In the genomic region with DNA sequence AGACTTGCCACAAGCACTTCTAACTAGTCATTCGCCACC, we compare ENCODE assay signal across 9 mouse cellular contexts. TPM values are rescaled to one million over a fixed set of nuclear protein-coding genes. Genes with fewer than 3 reads are reported as not detected.
A peak's percentile ranks its signal among the peaks of the same experiment; 100 is the strongest.
DNase-seq lines count a peak whose midpoint lies in the region; ATAC-seq and TF ChIP-seq lines count a peak whose summit lies in the region.
"Had no signal": no experiment of that assay in that cellular context is flagged by ENCODE, and none has a peak within 500 bp of the region (broad histone marks: within the 10 kb centered on the region; RNA-seq: fewer than 3 reads in every experiment).

A gene (minus strand): TSS at position 30 of the 39 bp plus-strand sequence.

- 0% methylated on average over 1 of the region's 1 CpGs for WGBS in kidney, embryonic 16.5 days
- 0% methylated on average over 1 of the region's 1 CpGs for WGBS in embryonic facial prominence, embryonic 13.5 days
- 0% methylated on average over 1 of the region's 1 CpGs for WGBS in hindbrain, postnatal 0 days
- WGBS in midbrain, embryonic 15.5 days = no CpG with 5 or more reads among the region's 1 CpGs

- peak within 1 kb of the TSS; percentile 20 for H3K4me3 ChIP-seq in kidney, embryonic 16.5 days (ENCODE audit: low read length)
- peak within 1 kb of the TSS; percentile 26 for H3K4me3 ChIP-seq in embryonic facial prominence, embryonic 13.5 days
- peak within 1 kb of the TSS; percentile 69 for H3K4me3 ChIP-seq in hindbrain, postnatal 0 days (ENCODE audit: low read length)
- H3K4me3 ChIP-seq in midbrain, embryonic 15.5 days = peak within 1 kb of the TSS; percentile 57

- no peak for ATAC-seq in kidney, embryonic 16.5 days (ENCODE audit: low FRiP score, low TSS enrichment)
- ATAC-seq in embryonic facial prominence, embryonic 13.5 days (ENCODE audit: insufficient number of reproducible peaks, insufficient read depth, low FRiP score, low TSS enrichment, low read depth) = no peak
- no peak for ATAC-seq in hindbrain, postnatal 0 days
- ATAC-seq in midbrain, embryonic 15.5 days (replicated peaks) = no peak

- H3K4me2 ChIP-seq in kidney, embryonic 16.5 days (replicated peaks; ENCODE audit: low read depth, low read length) = peak within 1 kb of the TSS; percentile 45
- peak within 1 kb of the TSS; percentile 57 for H3K4me2 ChIP-seq in embryonic facial prominence, embryonic 13.5 days
- peak within 1 kb of the TSS; percentile 56 for H3K4me2 ChIP-seq in hindbrain, postnatal 0 days (ENCODE audit: low read depth, low read length)
- peak within 1 kb of the TSS; percentile 64 for H3K4me2 ChIP-seq in midbrain, embryonic 15.5 days

- H3K27me3 ChIP-seq in kidney, embryonic 16.5 days (ENCODE audit: insufficient read depth, low read length) = no peaks in the 10 kb centered on the region
- 0 out of 2 replicates have a peak, but pooled peaks cover 4% of the 10 kb centered on the region for H3K27me3 ChIP-seq in embryonic facial prominence, embryonic 13.5 days
- no peaks in the 10 kb centered on the region for H3K27me3 ChIP-seq in hindbrain, postnatal 0 days (ENCODE audit: insufficient read depth, low read length)
- no peaks in the 10 kb centered on the region for H3K27me3 ChIP-seq in midbrain, embryonic 15.5 days (replicated peaks)

- H3K9me3 ChIP-seq in kidney, embryonic 16.5 days (ENCODE audit: low read length) = peaks cover 9% of the 10 kb centered on the region
- no peaks in the 10 kb centered on the region; the same call in 1 of the 2 replicates for H3K9me3 ChIP-seq in embryonic facial prominence, embryonic 13.5 days
- peaks cover 6% of the 10 kb centered on the region; the same call in 1 of the 2 replicates for H3K9me3 ChIP-seq in hindbrain, postnatal 0 days (ENCODE audit: low read length)
- peaks cover 8% of the 10 kb centered on the region; the same call in 1 of the 2 replicates for H3K9me3 ChIP-seq in midbrain, embryonic 15.5 days

- DNase-seq in kidney, postnatal 36 days = no peak
- no peak for DNase-seq in hindbrain, postnatal 0 days (ENCODE audit: low spot score)
- DNase-seq in MN1 (ENCODE audit: low spot score) = no peak
- DNase-seq in cerebellum, postnatal 25 days = no peak
- DNase-seq in kidney, postnatal 4 days = no peak
- DNase-seq: kidney, postnatal 25 days had no signal

- no peak for TF ChIP-seq CTCF in hindbrain, postnatal 0 days (IDR thresholded peaks at IDR 0.05; ENCODE audit: low read depth)

- H3K9ac ChIP-seq in kidney, embryonic 16.5 days (replicated peaks; ENCODE audit: low read length) = no peak within 1 kb of the TSS
- H3K9ac ChIP-seq in embryonic facial prominence, embryonic 13.5 days = no peak within 1 kb of the TSS
- peak within 1 kb of the TSS; percentile 65 for H3K9ac ChIP-seq in hindbrain, postnatal 0 days (replicated peaks; ENCODE audit: low read length)
- H3K9ac ChIP-seq in midbrain, embryonic 15.5 days = peak within 1 kb of the TSS; percentile 73

- H3K36me3 ChIP-seq in kidney, embryonic 16.5 days (ENCODE audit: insufficient read depth, low read length) = no peaks in the 10 kb centered on the region
- H3K36me3 ChIP-seq in embryonic facial prominence, embryonic 13.5 days = no peaks in the 10 kb centered on the region
- peaks cover 7% of the 10 kb centered on the region; the same call in 1 of the 2 replicates for H3K36me3 ChIP-seq in hindbrain, postnatal 0 days (ENCODE audit: insufficient read depth, low read length)
- peaks cover 14% of the 10 kb centered on the region for H3K36me3 ChIP-seq in midbrain, embryonic 15.5 days (replicated peaks)

- no peak within 1 kb of the TSS for H3K27ac ChIP-seq in kidney, embryonic 16.5 days (ENCODE audit: low read length)
- H3K27ac ChIP-seq in embryonic facial prominence, embryonic 13.5 days = no peak within 1 kb of the TSS
- H3K27ac ChIP-seq in hindbrain, postnatal 0 days = peak within 1 kb of the TSS; percentile 93
- H3K27ac ChIP-seq in midbrain, embryonic 15.5 days = peak within 1 kb of the TSS; percentile 94

- H3K4me1 ChIP-seq in kidney, embryonic 16.5 days (ENCODE audit: insufficient read depth, low read length) = no peaks in the 10 kb centered on the region
- H3K4me1 ChIP-seq in embryonic facial prominence, embryonic 13.5 days = 0 out of 2 replicates have a peak, but pooled peaks cover 3% of the 10 kb centered on the region
- H3K4me1 ChIP-seq in hindbrain, postnatal 0 days (ENCODE audit: insufficient read depth, low read length) = no peaks in the 10 kb centered on the region
- peaks cover 7% of the 10 kb centered on the region for H3K4me1 ChIP-seq in midbrain, embryonic 15.5 days

RNA-seq across cellular contexts. Expression of the gene that starts here (rescaled TPM):
- 4.6 and 5.5 TPM in 2 replicates for polyA plus RNA-seq in kidney, embryonic 16.5 days (2015; fragmentation: Nextera tagmentation; extraction: Ambion mirVana)
- 10.3 and 13.4 TPM in 2 replicates for polyA plus RNA-seq in embryonic facial prominence, embryonic 13.5 days (2015; fragmentation: Nextera tagmentation; extraction: Ambion mirVana)
- 487 and 584 TPM in 2 replicates for total RNA-seq in hindbrain, postnatal 0 days (2014; rRNA removed)
- polyA plus RNA-seq in hindbrain, postnatal 0 days (2015; fragmentation: Nextera tagmentation; extraction: Ambion mirVana) = 198 and 217 TPM in 2 replicates
- polyA plus RNA-seq in midbrain, embryonic 15.5 days (2015; fragmentation: Nextera tagmentation; extraction: Ambion mirVana) = 210 and 212 TPM in 2 replicates

Comparison
In these comparisons a context has a peak if more than half of its experiments do, and no peak if none do; other contexts are left out.
1. RNA of the gene that starts here (polyA plus RNA-seq): 198 to 217 TPM in hindbrain, postnatal 0 days and 210 to 212 TPM in midbrain, embryonic 15.5 days; 10.3 to 13.4 TPM in embryonic facial prominence, embryonic 13.5 days and 4.6 to 5.5 TPM in kidney, embryonic 16.5 days; every median in the first group is over 10 times any median in the second.
2. H3K27ac ChIP-seq: peak in hindbrain, postnatal 0 days (single experiment) and midbrain, embryonic 15.5 days (single experiment); none in kidney, embryonic 16.5 days (single experiment) and embryonic facial prominence, embryonic 13.5 days (single experiment).
3. H3K9ac ChIP-seq: peak in hindbrain, postnatal 0 days (single experiment) and midbrain, embryonic 15.5 days (single experiment); none in kidney, embryonic 16.5 days (single experiment) and embryonic facial prominence, embryonic 13.5 days (single experiment).
4. Peak in every context shown above with its lines, with median percentiles within 50 percentile points of each other: H3K4me2 ChIP-seq and H3K4me3 ChIP-seq.